Mouse (Mus musculus): Measurements from ENCODE around the gene Chchd6.

Gene Chchd6

GRCm38 (mm10) chr6:89361418-89362280 lies 233.8 kb downstream of the Chchd6 start:
- in situ Hi-C loops (cut with MboI, MseI): loop anchor here in 1 of 2 experiments (5.0 kb wide), 1 partner anchor 281 kb away; the partner anchor contains the start of gene Txnrd3

- in situ Hi-C loops (cut with MboI, MseI): loop anchor here in 1 of 2 experiments (5.0 kb wide), 1 partner anchor 281 kb away; the partner anchor contains the start of gene Txnrd3
Observed at GRCm38 (mm10) chr6:89360709-89361417, 234.6 kb downstream of the Chchd6 start.

GRCm38 (mm10) chr6:89359771-89360708 lies 235.4 kb downstream of the Chchd6 start:
- in situ Hi-C loops (cut with MboI, MseI): loop anchor here (5.0 to 10.0 kb wide), 2 partner anchors 282 to 985 kb away; partner anchors contain the start of gene Txnrd3 (in 1 of the 2)

- in situ Hi-C loops (cut with MboI, MseI): loop anchor here in 1 of 2 experiments (10.0 kb wide), 1 partner anchor 984 kb away; no protein-coding TSS in a partner anchor
Observed at GRCm38 (mm10) chr6:89359192-89359591, 236.3 kb downstream of the Chchd6 start.

GRCm38 (mm10) chr6:89355661-89356060 lies 239.8 kb downstream of the Chchd6 start:
- in situ Hi-C loops (cut with MboI, MseI): loop anchor here in 1 of 2 experiments (10.0 kb wide), 1 partner anchor 981 kb away; no protein-coding TSS in a partner anchor

GRCm38 (mm10) chr6:89354726-89355125 lies 240.7 kb downstream of the Chchd6 start:
- in situ Hi-C loops (cut with MboI, MseI): loop anchor here in 1 of 2 experiments (10.0 kb wide), 1 partner anchor 980 kb away; no protein-coding TSS in a partner anchor

- in situ Hi-C loops (cut with MboI, MseI): loop anchor here in 1 of 2 experiments (10.0 kb wide), 1 partner anchor 979 kb away; no protein-coding TSS in a partner anchor
Observed at GRCm38 (mm10) chr6:89354076-89354475, 241.4 kb downstream of the Chchd6 start.

GRCm38 (mm10) chr6:89353101-89353500 lies 242.4 kb downstream of the Chchd6 start:
- in situ Hi-C loops (cut with MboI, MseI): loop anchor here in 1 of 2 experiments (10.0 kb wide), 1 partner anchor 978 kb away; no protein-coding TSS in a partner anchor

GRCm38 (mm10) chr6:89351441-89352137 lies 243.9 kb downstream of the Chchd6 start:
- in situ Hi-C loops (cut with MboI, MseI): loop anchor here in 1 of 2 experiments (10.0 kb wide), 1 partner anchor 977 kb away; no protein-coding TSS in a partner anchor

GRCm38 (mm10) chr6:89350520-89350919 lies 244.9 kb downstream of the Chchd6 start:
- in situ Hi-C loops (cut with MboI, MseI): loop anchor here in 1 of 2 experiments (10.0 kb wide), 1 partner anchor 976 kb away; no protein-coding TSS in a partner anchor

- in situ Hi-C loops (cut with MboI, MseI): loop anchor here in 1 of 2 experiments (10.0 kb wide), 1 partner anchor 975 kb away; no protein-coding TSS in a partner anchor
Observed at GRCm38 (mm10) chr6:89350037-89350515, 245.4 kb downstream of the Chchd6 start.

- in situ Hi-C loops (cut with MboI, MseI): no loop called here
Observed at GRCm38 (mm10) chr6:89348363-89348762, 247.1 kb downstream of the Chchd6 start.

- in situ Hi-C loops (cut with MboI, MseI): no loop called here
Observed at GRCm38 (mm10) chr6:89347792-89348191, 247.7 kb downstream of the Chchd6 start.

- in situ Hi-C loops (cut with MboI, MseI): no loop called here
Observed at GRCm38 (mm10) chr6:89345855-89346254, 249.6 kb downstream of the Chchd6 start.

- in situ Hi-C loops (cut with MboI, MseI): no loop called here
Observed at GRCm38 (mm10) chr6:89345486-89345785, 250.0 kb downstream of the Chchd6 start.

GRCm38 (mm10) chr6:89344613-89345485 lies 250.6 kb downstream of the Chchd6 start:
- in situ Hi-C loops (cut with MboI, MseI): no loop called here

- in situ Hi-C loops (cut with MboI, MseI): no loop called here
Observed at GRCm38 (mm10) chr6:89341981-89342380, 253.5 kb downstream of the Chchd6 start.

- in situ Hi-C loops (cut with MboI, MseI): no loop called here
Observed at GRCm38 (mm10) chr6:89339447-89339846, 256.0 kb downstream of the Chchd6 start.

- in situ Hi-C loops (cut with MboI, MseI): no loop called here
Observed at GRCm38 (mm10) chr6:89338733-89339132, 256.7 kb downstream of the Chchd6 start.

All from T-helper 17 cell (primary cell).